Mouse (Mus musculus) liver, adult 2 months (tissue): ENCODE measurements around the gene Znfx1.

Experiments used
- CTCF ChIP-seq: fragments of 200-500 bp; IDR thresholded peaks from 2 replicates; pipeline ENCODE4 v1.5.1; 2011; ENCODE audit warnings: low read depth, low read length, control low read depth
- POLR2A ChIP-seq: fragments of 200-500 bp; IDR thresholded peaks from 2 replicates; pipeline ENCODE4 v1.6.1; 2011; ENCODE audit warnings: low read length, control low read depth; ENCODE audit not compliant: insufficient read depth; ENCODE audit errors: extremely low read depth

DNA sequence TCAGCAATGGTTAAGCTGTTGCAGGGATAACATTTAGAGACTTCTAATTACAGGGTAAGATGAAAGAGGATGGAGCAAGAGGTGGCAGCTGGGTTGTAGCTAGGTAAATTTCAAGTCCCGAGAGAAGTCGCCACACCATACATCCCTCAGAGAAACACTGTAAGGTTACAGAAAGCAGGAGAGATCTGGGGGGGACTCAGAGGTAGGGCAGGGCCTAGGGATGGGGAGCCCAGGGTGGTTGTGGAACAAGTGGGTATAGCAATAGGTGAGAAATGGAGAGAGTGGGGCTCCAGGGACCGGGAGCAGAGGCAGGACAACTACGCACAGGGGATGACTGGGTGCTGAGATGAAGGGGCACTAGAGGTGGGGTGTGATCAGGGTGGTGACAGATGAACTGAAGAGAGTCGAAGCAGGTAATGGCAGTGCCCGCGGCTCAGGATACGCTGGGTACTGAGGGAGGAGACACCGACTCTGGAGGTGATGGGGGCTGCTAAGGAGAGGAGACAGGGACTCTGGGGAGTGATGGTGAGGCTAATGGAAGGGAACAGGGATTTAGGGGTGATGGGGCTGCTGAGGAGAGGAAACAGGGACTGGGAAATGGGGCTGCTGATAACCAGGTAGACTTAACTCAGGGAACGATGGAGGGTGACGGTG is 1.3 kb downstream of the Znfx1 start:
- no peak for TF ChIP-seq CTCF
- no peak for TF ChIP-seq POLR2A
